Comparison of ENCODE assay signal across 9 mouse cellular contexts in the genomic region with DNA sequence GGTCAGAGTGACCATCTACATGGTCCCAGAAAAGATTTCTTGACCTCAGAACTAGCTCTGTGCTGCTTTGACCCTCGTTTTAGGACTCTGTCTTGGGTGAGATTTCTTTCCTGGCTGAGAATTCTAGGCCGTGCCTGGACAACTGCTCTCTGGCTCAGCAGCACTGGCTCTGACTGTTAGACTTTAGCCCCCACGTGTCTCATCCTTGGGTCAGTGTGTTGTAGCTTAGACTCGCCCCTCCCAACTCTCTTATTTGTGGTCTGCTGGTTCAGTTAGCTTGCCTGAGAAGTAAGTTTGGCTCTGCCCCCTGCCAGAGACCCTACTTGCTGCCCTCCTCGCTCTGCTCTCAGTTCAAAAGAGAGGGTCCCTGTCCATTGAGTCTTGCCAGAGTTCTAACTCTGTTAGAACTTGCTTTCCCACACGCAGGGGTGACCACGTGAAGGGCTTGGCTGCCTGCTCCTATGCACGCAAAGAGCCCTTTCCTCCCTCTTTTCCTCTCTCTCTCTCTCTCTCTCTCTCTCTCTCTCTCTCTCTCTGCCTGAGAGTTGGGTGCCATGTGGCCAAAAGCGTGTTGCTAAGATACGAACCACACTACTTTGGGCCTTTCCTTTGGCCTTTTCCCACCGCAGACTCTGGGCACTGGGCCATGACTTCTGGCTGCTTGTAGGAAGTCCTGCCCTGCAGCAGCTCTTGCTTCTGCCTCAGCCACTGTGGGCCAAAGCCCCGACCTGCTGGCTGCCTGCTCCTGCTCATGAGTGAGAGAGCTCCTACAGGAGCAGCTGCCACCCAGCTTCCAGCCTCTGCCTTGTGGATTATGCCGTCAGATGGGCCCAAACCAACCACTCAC.
A peak's percentile ranks its signal among the peaks of the same experiment; 100 is the strongest.
DNase-seq lines count a peak whose midpoint lies in the region; ATAC-seq and TF ChIP-seq lines count a peak whose summit lies in the region.
"Had no signal": no experiment of that assay in that cellular context is flagged by ENCODE, and none has a peak within 500 bp of the region (broad histone marks: within the 10 kb centered on the region; RNA-seq: fewer than 3 reads in every experiment).

No protein-coding gene starts in this region.

- H3K9ac ChIP-seq in hindbrain, embryonic 12.5 days, result no peak overlapping the region

- 70% methylated on average over 13 of the region's 13 CpGs for WGBS in hindbrain, embryonic 12.5 days
- WGBS in hindbrain, embryonic 10.5 days, result 70% methylated on average over 13 of the region's 13 CpGs

- no peak for TF ChIP-seq CTCF in brain, embryonic 14.5 days (IDR thresholded peaks at IDR 0.05; ENCODE audit: borderline replicate concordance, extremely low read depth, insufficient read depth, insufficient read length)

- H3K36me3 ChIP-seq in hindbrain, embryonic 12.5 days, result no peaks in the 10 kb centered on the region
- H3K36me3 ChIP-seq in hindbrain, embryonic 10.5 days, result no peaks in the 10 kb centered on the region

- DNase-seq in hindbrain, embryonic 10.5 days (ENCODE audit: low spot score), result no peak
- peak; percentile 68 for DNase-seq in brain, embryonic 14.5 days (ENCODE audit: low read depth)
- peak; percentile 17 for DNase-seq in gastrocnemius, postnatal 25 days
- DNase-seq in kidney, postnatal 10 days, result peak; percentile 71
- peak; percentile 31 for DNase-seq in lung, postnatal 14 days
- peak; percentile 2 for DNase-seq in urinary bladder, postnatal 25 days (ENCODE audit: low spot score)
- DNase-seq in B cell, adult 2 months, result no peak

- no peak overlapping the region for H3K4me2 ChIP-seq in hindbrain, embryonic 12.5 days (replicated peaks)

- no peaks in the 10 kb centered on the region for H3K27me3 ChIP-seq in hindbrain, embryonic 12.5 days
- H3K27me3 ChIP-seq in hindbrain, embryonic 10.5 days (ENCODE audit: insufficient read depth, poor library complexity, severe bottlenecking), result no peaks in the 10 kb centered on the region

- H3K9me3 ChIP-seq in hindbrain, embryonic 12.5 days (replicated peaks), result no peaks in the 10 kb centered on the region
- H3K9me3 ChIP-seq in hindbrain, embryonic 10.5 days, result no peaks in the 10 kb centered on the region

- ATAC-seq in hindbrain, embryonic 12.5 days (ENCODE audit: low FRiP score), result peak; percentile 46; the same call in 1 of the 2 replicates

- no peak for TF ChIP-seq POLR2A in brain, embryonic 14.5 days (IDR thresholded peaks at IDR 0.05; ENCODE audit: borderline replicate concordance, extremely low read depth, insufficient read depth, insufficient read length, poor library complexity, severe bottlenecking)

- no peak overlapping the region for H3K4me3 ChIP-seq in hindbrain, embryonic 12.5 days
- no peak overlapping the region for H3K4me3 ChIP-seq in hindbrain, embryonic 10.5 days

- no peaks in the 10 kb centered on the region for H3K4me1 ChIP-seq in hindbrain, embryonic 12.5 days
- H3K4me1 ChIP-seq in hindbrain, embryonic 10.5 days (replicated peaks), result no peaks in the 10 kb centered on the region

- no peak overlapping the region for H3K27ac ChIP-seq in hindbrain, embryonic 12.5 days
- no peak overlapping the region for H3K27ac ChIP-seq in hindbrain, embryonic 10.5 days
- H3K27ac ChIP-seq: macrophage had no signal

Comparison
In these comparisons a context has a peak if more than half of its experiments do, and no peak if none do; other contexts are left out.
1. DNase-seq: peak in brain, embryonic 14.5 days (single experiment), gastrocnemius, postnatal 25 days (single experiment), kidney, postnatal 10 days (single experiment), lung, postnatal 14 days (single experiment) and urinary bladder, postnatal 25 days (single experiment); none in hindbrain, embryonic 10.5 days (single experiment) and B cell, adult 2 months (0 of 2).